Mouse (Mus musculus): ENCODE data around the gene Perm1. TPM values are rescaled to one million over a fixed set of nuclear protein-coding genes. Genes with fewer than 3 reads are reported as not detected.

Perm1 gene
- polyA plus RNA-seq, 1 experiment from 2014 or later: 0.29 TPM

DNA sequence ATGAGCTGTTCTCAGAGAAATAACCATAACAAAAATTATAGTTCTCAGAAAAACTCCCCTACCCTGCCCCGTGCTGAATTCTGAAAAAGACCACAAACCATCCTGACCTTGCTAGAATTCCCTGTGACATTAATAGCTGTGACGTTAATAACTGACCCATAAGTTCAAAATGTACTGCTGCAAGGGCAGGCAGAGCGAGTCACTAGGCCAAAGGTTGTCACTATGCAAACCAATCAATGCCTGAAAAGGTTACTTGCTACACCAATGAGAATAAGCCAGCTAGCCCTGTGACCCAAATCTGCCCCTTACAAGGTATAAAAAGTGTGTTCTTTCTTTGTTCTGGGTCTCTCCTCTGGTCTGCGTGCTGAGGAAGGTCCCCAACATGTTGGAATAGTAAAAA lies 6.8 kb upstream of the Perm1 start:
- 86% methylated on average over 4 of the region's 4 CpGs for WGBS
- Histone ChIP-seq H3K9me3 (replicated peaks) (no peaks in the 10 kb centered on the region), H3K27me3 (ENCODE audit: low read depth, poor library complexity, severe bottlenecking) (peaks cover 19% of the 10 kb centered on the region), H3K4me3 (no peak overlapping the region), H3K36me3 (no peaks in the 10 kb centered on the region), H3K4me1 (peaks cover 6% of the 10 kb centered on the region), H3K27ac (no peak overlapping the region)
- no peak for DNase-seq (ENCODE audit: low spot score)

- Histone ChIP-seq H3K4me1 (no peaks in the 10 kb centered on the region), H3K27ac (no peak overlapping the region), H3K36me3 (no peaks in the 10 kb centered on the region), H3K4me3 (no peak overlapping the region), H3K9me3 (replicated peaks) (no peaks in the 10 kb centered on the region), H3K27me3 (ENCODE audit: low read depth, poor library complexity, severe bottlenecking) (peaks cover 6% of the 10 kb centered on the region)
- WGBS: 73% methylated on average over 13 of the region's 13 CpGs
- no peak for DNase-seq (ENCODE audit: low spot score)
Measured at GRCm38 (mm10) chr4:156209963-156210635, 5.6 kb upstream of the Perm1 start.

GRCm38 (mm10) chr4:156213134-156213533 lies 2.5 kb upstream of the Perm1 start:
- Histone ChIP-seq H3K27me3 (ENCODE audit: low read depth, poor library complexity, severe bottlenecking) (no peaks in the 10 kb centered on the region), H3K9me3 (replicated peaks) (no peaks in the 10 kb centered on the region), H3K36me3 (no peaks in the 10 kb centered on the region), H3K27ac (no peak overlapping the region), H3K4me1 (no peaks in the 10 kb centered on the region), H3K4me3 (no peak overlapping the region)
- WGBS: 93% methylated on average over 13 of the region's 13 CpGs
- no peak for DNase-seq (ENCODE audit: low spot score)

DNA sequence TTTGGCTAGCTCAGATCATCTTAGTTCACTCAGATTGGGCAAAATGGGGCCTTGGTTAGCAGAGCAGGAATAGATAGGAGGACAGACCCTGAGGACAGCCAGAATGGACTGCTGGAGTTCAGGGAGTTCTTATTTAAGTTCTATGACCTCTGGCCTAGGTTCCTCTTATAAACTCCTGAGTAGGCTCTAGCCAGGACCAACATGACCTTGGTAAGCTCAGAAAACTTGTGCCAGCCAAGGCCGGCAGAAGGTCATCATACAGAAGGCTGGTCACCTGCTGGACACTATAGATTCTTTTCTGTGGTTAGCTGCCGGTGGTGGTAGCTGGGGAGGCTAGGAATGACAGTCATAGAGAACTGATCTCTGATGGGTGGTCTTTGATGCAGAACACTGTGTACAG lies 528 bp downstream of the Perm1 start:
- H3K27ac ChIP-seq: no peak overlapping the region
- H3K4me1 ChIP-seq: no peaks in the 10 kb centered on the region
- no peak for DNase-seq (ENCODE audit: low spot score)
- H3K9me3 ChIP-seq (replicated peaks): no peaks in the 10 kb centered on the region
- no peaks in the 10 kb centered on the region for H3K27me3 ChIP-seq (ENCODE audit: low read depth, poor library complexity, severe bottlenecking)
- no peak overlapping the region for H3K4me3 ChIP-seq
- no peaks in the 10 kb centered on the region for H3K36me3 ChIP-seq
- WGBS: 90% methylated on average over 2 of the region's 2 CpGs

- Histone ChIP-seq H3K4me3 (no peak overlapping the region), H3K27me3 (ENCODE audit: low read depth, poor library complexity, severe bottlenecking) (no peaks in the 10 kb centered on the region), H3K9me3 (replicated peaks) (no peaks in the 10 kb centered on the region), H3K4me1 (no peaks in the 10 kb centered on the region), H3K36me3 (no peaks in the 10 kb centered on the region), H3K27ac (0 out of 2 replicates have a peak overlapping the region, but pooled peaks have one; percentile 1)
- DNase-seq (ENCODE audit: low spot score): no peak
- 85% methylated on average over 16 of the region's 16 CpGs for WGBS
Measured at GRCm38 (mm10) chr4:156217022-156217669, 1.5 kb downstream of the Perm1 start.

DNA sequence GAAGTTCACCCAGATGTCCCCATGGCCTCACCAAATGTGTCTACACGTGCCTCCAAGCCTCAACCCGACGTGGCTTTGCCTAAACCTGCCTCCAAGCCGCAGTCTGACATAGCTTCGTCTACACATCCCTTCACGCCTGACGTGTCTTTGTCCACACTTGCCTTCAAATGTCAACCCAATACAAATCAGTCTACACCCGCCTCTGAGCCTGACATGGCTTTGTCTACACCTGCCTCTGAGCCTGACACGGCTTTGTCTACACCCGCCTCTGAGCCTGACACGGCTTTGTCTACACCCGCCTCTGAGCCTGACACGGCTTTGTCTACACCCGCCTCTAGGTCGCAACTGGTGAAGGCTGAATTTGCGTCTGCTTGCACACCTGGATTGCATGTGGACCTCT lies 2.2 kb downstream of the Perm1 start:
- DNase-seq (ENCODE audit: low spot score): no peak
- Histone ChIP-seq H3K27ac (no peak overlapping the region), H3K36me3 (no peaks in the 10 kb centered on the region), H3K4me1 (no peaks in the 10 kb centered on the region), H3K9me3 (replicated peaks) (no peaks in the 10 kb centered on the region), H3K4me3 (no peak overlapping the region), H3K27me3 (ENCODE audit: low read depth, poor library complexity, severe bottlenecking) (no peaks in the 10 kb centered on the region)
- 88% methylated on average over 16 of the region's 16 CpGs for WGBS

DNA sequence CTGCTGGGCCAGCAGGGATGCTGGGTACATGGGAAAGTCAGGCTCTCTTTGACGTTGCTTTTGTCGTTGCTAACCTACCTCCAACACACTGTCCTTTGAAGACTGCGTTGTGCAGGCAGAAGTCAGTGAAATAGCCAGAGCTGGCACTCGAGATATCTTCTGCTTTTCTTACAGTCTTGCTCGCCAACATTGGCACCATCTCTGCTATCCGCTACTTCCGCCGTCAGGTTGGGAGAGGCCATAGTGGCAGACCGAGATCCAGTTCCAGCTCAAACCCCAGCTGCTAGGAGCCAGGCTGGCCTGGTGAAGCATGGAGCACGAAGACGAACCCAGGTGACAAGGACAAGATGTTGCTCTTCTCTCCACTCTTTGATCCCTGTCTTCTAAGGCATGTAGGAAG lies 4.3 kb downstream of the Perm1 start:
- H3K27ac ChIP-seq: no peak overlapping the region
- H3K27me3 ChIP-seq (ENCODE audit: low read depth, poor library complexity, severe bottlenecking): no peaks in the 10 kb centered on the region
- H3K4me3 ChIP-seq: no peak overlapping the region
- no peak for DNase-seq (ENCODE audit: low spot score)
- no peaks in the 10 kb centered on the region for H3K9me3 ChIP-seq (replicated peaks)
- WGBS: 89% methylated on average over 11 of the region's 11 CpGs
- H3K36me3 ChIP-seq: no peaks in the 10 kb centered on the region
- H3K4me1 ChIP-seq: no peaks in the 10 kb centered on the region

GRCm38 (mm10) chr4:156224276-156224675 lies 8.6 kb downstream of the Perm1 start:
- Histone ChIP-seq H3K4me1 (peaks cover 13% of the 10 kb centered on the region), H3K27ac (no peak overlapping the region), H3K27me3 (ENCODE audit: low read depth, poor library complexity, severe bottlenecking) (no peaks in the 10 kb centered on the region), H3K9me3 (replicated peaks) (no peaks in the 10 kb centered on the region), H3K4me3 (no peak overlapping the region), H3K36me3 (peaks cover 13% of the 10 kb centered on the region)
- DNase-seq (ENCODE audit: low spot score): no peak
- WGBS: 92% methylated on average over 2 of the region's 2 CpGs

DNA sequence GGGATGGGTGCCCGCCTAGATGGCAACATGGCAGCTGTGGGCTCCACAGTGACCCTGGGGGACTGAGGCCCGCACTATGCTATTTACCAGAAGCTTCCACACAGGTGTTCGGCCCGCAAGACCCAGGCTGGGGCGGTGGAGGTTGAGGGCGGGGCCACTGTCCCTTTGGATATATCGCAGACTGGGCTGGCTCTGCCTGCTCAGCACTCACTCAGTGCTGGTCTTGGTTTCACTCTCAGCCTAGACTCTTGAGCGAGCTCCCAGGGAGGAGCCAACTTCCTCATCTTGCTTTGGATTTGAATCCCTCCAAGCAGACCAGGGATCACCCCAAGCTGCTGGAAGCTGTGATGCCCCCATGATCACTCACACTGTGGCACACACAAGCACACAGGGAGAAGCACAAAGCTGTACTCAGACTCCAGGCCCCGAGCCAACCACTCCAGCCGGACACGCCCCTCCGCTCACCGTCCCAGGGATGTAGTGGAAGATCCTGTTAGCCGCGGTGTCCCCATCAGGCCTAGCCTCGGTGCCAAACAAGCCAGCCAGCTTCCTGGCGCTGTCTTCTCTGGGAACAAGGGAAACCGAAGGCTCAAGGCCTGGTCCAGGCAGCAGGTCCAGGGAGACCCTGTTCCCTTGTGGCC lies 12.2 kb downstream of the Perm1 start:
- Histone ChIP-seq H3K4me3 (peak overlapping the region; percentile 17), H3K36me3 (peaks cover 49% of the 10 kb centered on the region), H3K4me1 (peaks cover 13% of the 10 kb centered on the region), H3K9me3 (replicated peaks) (no peaks in the 10 kb centered on the region), H3K27me3 (ENCODE audit: low read depth, poor library complexity, severe bottlenecking) (no peaks in the 10 kb centered on the region), H3K27ac (peak overlapping the region; percentile 51; the same call in 1 of the 2 replicates)
- whole genome bisulfite sequencing: 37% methylated on average over 18 of the region's 18 CpGs
- DNase-seq (ENCODE audit: low spot score): no peak

DNA sequence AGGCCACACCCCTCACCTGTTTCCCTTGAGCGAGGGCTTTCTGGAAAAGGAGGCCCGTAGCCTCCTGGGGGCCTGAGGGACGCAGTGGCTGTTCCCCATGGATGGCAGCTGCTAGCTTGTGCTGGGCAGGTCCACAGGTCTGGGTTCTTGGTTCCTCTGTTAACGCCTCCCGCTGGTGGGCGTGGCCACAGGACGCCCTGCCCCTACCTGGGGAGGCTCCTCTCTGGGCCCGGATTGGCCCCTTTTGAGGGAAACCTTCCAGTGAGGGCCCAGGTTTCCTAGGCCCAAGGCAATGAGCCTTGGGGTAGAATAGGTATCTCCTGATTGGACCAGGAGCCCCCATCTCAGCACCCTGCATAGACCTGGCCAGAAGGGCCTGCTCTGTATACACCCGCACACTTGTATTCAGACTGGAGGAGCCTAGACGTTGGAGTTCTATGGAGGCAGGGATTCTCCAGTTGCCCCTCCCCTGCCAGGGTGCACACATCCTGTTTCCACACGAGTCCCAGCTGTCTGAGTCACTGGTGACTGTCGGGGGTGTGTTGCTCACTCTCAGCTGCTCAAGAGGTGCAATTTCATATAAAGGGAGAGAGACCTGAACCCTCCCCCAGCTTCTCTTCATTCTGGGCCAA lies 12.8 kb downstream of the Perm1 start:
- no peaks in the 10 kb centered on the region for H3K27me3 ChIP-seq (ENCODE audit: low read depth, poor library complexity, severe bottlenecking)
- H3K36me3 ChIP-seq: peaks cover 53% of the 10 kb centered on the region
- H3K4me3 ChIP-seq: peak overlapping the region; percentile 17
- no peak for DNase-seq (ENCODE audit: low spot score)
- peaks cover 18% of the 10 kb centered on the region for H3K4me1 ChIP-seq
- 23% methylated on average over 12 of the region's 12 CpGs for WGBS
- H3K9me3 ChIP-seq (replicated peaks): no peaks in the 10 kb centered on the region
- peak overlapping the region; percentile 51; the same call in 1 of the 2 replicates for H3K27ac ChIP-seq

GRCm38 (mm10) chr4:156234021-156234501 lies 18.4 kb downstream of the Perm1 start:
- no peaks in the 10 kb centered on the region for H3K27me3 ChIP-seq (ENCODE audit: low read depth, poor library complexity, severe bottlenecking)
- no peaks in the 10 kb centered on the region for H3K9me3 ChIP-seq (replicated peaks)
- DNase-seq (ENCODE audit: low spot score): peak; percentile 63
- H3K4me3 ChIP-seq: peak overlapping the region; percentile 67
- peak overlapping the region; percentile 91 for H3K27ac ChIP-seq
- H3K36me3 ChIP-seq: peaks cover 64% of the 10 kb centered on the region
- 2% methylated on average over 17 of the region's 17 CpGs for WGBS
- peaks cover 24% of the 10 kb centered on the region for H3K4me1 ChIP-seq

DNA sequence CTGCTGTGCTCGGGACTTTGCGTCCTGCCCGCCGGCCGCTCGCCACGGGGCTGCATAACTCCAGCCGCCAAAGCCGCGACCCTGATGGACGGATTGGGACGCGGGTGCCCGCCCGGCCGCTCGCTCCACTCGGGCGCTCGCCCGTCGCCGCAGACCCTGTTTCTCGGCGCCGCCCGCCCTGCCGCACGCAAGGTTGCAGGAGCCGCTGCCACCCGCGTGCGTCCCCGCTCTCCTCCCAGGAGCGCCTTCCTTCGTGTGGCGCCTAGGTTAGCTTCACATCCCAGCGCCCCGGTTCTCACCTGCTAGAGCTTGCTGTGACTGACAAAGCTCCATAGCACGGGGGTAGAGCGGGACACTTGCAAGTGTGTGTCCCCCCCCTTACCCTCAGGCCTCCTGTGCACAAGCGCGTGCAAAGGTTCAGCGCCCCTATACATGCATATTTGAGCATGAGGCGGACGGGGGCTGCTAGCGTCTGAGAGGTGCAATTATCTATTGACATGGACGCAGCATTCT lies 19.1 kb downstream of the Perm1 start, which contains the start of gene Plekhn1:
TSS of gene Plekhn1 (minus strand) at position 157 of the 513 bp plus-strand sequence.
- peak within 1 kb of the TSS; percentile 94 for H3K27ac ChIP-seq

More for the DNA sequence above, 19.1 kb downstream of the Perm1 start, which contains the start of gene Plekhn1:
- Histone ChIP-seq H3K9me3 (replicated peaks) (no peaks in the 10 kb centered on the region), H3K4me1 (peaks cover 24% of the 10 kb centered on the region), H3K27me3 (ENCODE audit: low read depth, poor library complexity, severe bottlenecking) (no peaks in the 10 kb centered on the region), H3K4me3 (peak within 1 kb of the TSS; percentile 83), H3K36me3 (peaks cover 64% of the 10 kb centered on the region)
- 0% methylated on average over 40 of the region's 48 CpGs for WGBS
- DNase-seq (ENCODE audit: low spot score): peak; percentile 87

Data from limb, embryonic 10.5 days (tissue).